Mouse (Mus musculus): ENCODE measurements at regions not wholly inside any gene's neighbourhood (a gene's known extent, or its start where the extent isn't known, plus 50 kb on each side); places are given as distances from the start of the nearest gene placed in this dataset.

DNA sequence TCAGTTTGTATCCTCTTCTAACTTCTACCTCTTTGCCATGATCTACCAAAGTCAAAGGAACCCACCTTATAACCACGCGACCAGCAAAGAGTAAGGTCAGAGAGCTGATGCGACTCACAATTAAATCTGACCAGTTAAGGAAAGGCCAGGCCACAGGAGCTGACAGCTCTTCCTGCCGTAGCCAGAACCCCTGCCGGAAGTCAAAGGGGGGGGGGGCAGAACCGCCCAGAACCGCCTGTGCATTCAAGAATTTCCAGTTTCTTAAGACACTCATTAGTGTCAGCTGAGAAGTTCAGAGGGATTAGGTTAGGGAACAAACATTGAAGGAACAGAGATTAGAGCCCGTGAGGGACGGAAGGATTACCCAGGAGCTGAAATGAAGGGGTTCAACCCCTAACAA is 51.0 kb upstream of the Nfe2l3 start:
- Histone ChIP-seq H3K36me3 (ENCODE audit: control insufficient read depth, insufficient read depth, low read length) (no peaks in the 10 kb centered on the region), H3K4me1 (ENCODE audit: control insufficient read depth, insufficient read depth, insufficient read length) (peaks cover 6% of the 10 kb centered on the region; the same call in 1 of the 2 replicates), H3K27me3 (ENCODE audit: control insufficient read depth, insufficient read depth, low read length) (no peaks in the 10 kb centered on the region), H3K27ac (ENCODE audit: insufficient read depth, low read length) (no peak overlapping the region), H3K4me3 (ENCODE audit: extremely low read depth, insufficient read depth, insufficient read length) (no peak overlapping the region)
- DNase-seq (ENCODE audit: low read depth in 1 of 2, low spot score in 2 of 2): no peak
- no peak for TF ChIP-seq CTCF (IDR thresholded peaks at IDR 0.05; ENCODE audit: extremely low read depth, insufficient read depth, insufficient read length, insufficient replicate concordance)
- TF ChIP-seq POLR2A (IDR thresholded peaks at IDR 0.05; ENCODE audit: low read depth, low read length): no peak
- 21% methylated on average over 9 of the region's 9 CpGs for whole genome bisulfite sequencing
